Mouse (Mus musculus) embryonic facial prominence, embryonic 15.5 days (tissue): ENCODE measurements at regions not wholly inside any gene's neighbourhood (a gene's known extent, or its start where the extent isn't known, plus 50 kb on each side); places are given as distances from the start of the nearest gene placed in this dataset.

ENCODE experiments used
- ATAC-seq: fragments of 200-750 bp; cut with Nextera tagmentation; 2 replicates; pipeline ENCODE4 v1.8.0; 2017; ENCODE audit warnings: low read depth, moderate TSS enrichment; ENCODE audit not compliant: insufficient number of reproducible peaks, low FRiP score, low TSS enrichment
- H3K27ac ChIP-seq: fragments of 300-500 bp; sonication (generic); replicated peaks from 2 replicates; pipeline ENCODE4 v1.5.1; 2015; ENCODE audit warnings: mild to moderate bottlenecking, inconsistent platforms
- H3K27me3 ChIP-seq: fragments of 300-500 bp; sonication (generic); 2 replicates; pipeline ENCODE4 v1.6.1; 2015; ENCODE audit warnings: inconsistent platforms
- H3K36me3 ChIP-seq: fragments of 300-500 bp; sonication (generic); 2 replicates; pipeline ENCODE4 v1.6.1; 2015; ENCODE audit warnings: mild to moderate bottlenecking, inconsistent platforms
- H3K4me1 ChIP-seq: fragments of 300-500 bp; sonication (generic); 2 replicates; pipeline ENCODE4 v1.6.1; 2015; ENCODE audit warnings: inconsistent platforms
- H3K4me2 ChIP-seq: fragments of 300-500 bp; sonication (generic); replicated peaks from 2 replicates; pipeline ENCODE4 v1.6.1; 2015; ENCODE audit warnings: mild to moderate bottlenecking, inconsistent platforms
- H3K4me3 ChIP-seq: fragments of 300-500 bp; sonication (generic); replicated peaks from 2 replicates; pipeline ENCODE4 v1.5.1; 2015; ENCODE audit warnings: mild to moderate bottlenecking, inconsistent platforms
- H3K9ac ChIP-seq: fragments of 300-500 bp; sonication (generic); 2 replicates; pipeline ENCODE4 v1.6.1; 2015; ENCODE audit warnings: inconsistent platforms
- H3K9me3 ChIP-seq: fragments of 300-500 bp; sonication (generic); replicated peaks from 2 replicates; pipeline ENCODE4 v1.6.1; 2016; ENCODE audit warnings: inconsistent platforms
- WGBS: fragments of 180-500 bp; shearing (Covaris S2); methylation state at CpG from one replicate; pipeline ENCODE4 v1.1.7; 2015; 5-methylcytosine and 5-hydroxymethylcytosine counted together

DNA sequence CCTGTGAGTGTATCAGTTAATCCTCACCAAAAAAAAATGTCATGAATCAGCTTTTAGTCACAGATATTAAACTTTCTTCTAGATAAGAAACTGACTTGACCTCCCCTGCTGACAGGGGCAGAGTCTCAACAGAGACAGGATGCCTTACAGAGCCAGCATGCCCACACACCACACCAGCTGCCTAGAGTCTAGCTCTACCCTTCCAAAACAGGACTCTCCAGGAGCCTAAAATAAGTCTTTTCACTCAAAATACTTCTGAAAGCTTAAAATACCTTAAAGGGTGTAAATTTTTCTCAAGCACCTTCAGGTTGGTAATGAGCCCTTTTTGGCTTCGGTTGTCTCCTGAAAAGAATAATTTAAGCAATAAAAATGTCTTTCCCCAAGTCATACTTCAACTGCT is 373.7 kb upstream of the Rack1 start:
- no peak for ATAC-seq
- Histone ChIP-seq H3K27ac (no peak overlapping the region), H3K36me3 (no peaks in the 10 kb centered on the region), H3K4me3 (no peak overlapping the region), H3K4me2 (no peak overlapping the region), H3K9me3 (no peaks in the 10 kb centered on the region), H3K27me3 (no peaks in the 10 kb centered on the region), H3K9ac (no peak overlapping the region), H3K4me1 (no peaks in the 10 kb centered on the region)
- WGBS, result 71% methylated on average over 1 of the region's 1 CpGs

DNA sequence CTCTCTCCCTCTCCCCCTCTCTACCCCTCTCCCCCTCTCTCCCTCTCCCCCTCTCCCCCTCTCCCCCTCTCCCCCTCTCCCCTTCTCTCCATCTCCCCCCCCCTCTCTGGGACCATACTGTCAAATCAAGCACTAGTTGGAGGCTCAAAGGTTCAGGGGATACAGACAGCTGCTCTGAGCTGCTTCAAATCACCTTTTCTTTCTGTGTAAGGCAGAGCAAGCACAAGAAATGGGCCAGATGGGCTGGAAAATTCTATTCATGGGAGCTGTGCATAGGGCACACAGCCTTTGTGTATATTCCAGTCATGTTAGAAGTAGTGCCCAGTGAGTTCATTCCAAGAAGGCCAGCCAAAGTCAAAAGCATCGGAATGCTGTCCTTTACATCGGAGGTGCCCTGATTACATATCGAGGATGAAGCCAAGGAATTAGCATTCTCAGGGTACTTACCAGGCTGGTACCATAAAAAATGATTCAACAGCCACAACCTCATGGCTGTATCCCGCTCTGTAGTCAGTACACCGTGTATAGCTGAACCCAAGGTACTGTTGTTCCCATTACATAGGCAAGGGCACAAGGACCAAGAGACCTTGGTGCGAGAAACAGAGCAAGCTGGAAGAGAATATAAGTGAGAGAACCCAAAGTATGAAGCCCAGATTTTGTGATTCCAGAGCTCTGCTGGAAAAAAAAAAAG is 381.9 kb upstream of the Rack1 start:
- H3K9ac ChIP-seq, result no peak overlapping the region
- no peak overlapping the region for H3K4me3 ChIP-seq
- no peaks in the 10 kb centered on the region for H3K4me1 ChIP-seq
- no peaks in the 10 kb centered on the region for H3K27me3 ChIP-seq
- no peak overlapping the region for H3K4me2 ChIP-seq
- no peaks in the 10 kb centered on the region for H3K36me3 ChIP-seq
- H3K9me3 ChIP-seq, result no peaks in the 10 kb centered on the region
- no peak overlapping the region for H3K27ac ChIP-seq
- WGBS, result 92% methylated on average over 6 of the region's 6 CpGs
- ATAC-seq, result no peak

DNA sequence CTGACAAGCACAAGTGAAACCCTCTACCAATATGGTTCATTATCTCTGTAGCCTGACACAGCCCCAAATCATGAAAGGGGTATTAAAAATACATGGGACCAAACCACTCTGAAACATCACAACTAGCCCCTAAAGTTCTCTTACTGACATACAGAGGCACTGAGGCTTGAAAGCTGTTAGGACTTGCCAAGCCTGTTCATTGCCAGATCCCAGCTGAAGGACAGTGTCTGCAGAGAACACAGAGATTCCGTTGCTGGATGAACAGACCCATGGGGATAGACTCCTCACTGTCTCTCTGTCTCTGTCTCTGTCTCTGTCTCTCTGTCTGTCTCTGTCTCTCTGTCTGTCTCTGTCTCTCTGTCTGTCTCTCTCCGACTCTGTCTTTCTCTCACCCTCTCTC is 382.5 kb upstream of the Rack1 start:
- 76% methylated on average over 2 of the region's 2 CpGs for WGBS
- Histone ChIP-seq H3K4me2 (no peak overlapping the region), H3K27ac (no peak overlapping the region), H3K9me3 (no peaks in the 10 kb centered on the region), H3K4me3 (no peak overlapping the region), H3K9ac (no peak overlapping the region), H3K4me1 (no peaks in the 10 kb centered on the region), H3K27me3 (no peaks in the 10 kb centered on the region), H3K36me3 (no peaks in the 10 kb centered on the region)
- no peak for ATAC-seq

DNA sequence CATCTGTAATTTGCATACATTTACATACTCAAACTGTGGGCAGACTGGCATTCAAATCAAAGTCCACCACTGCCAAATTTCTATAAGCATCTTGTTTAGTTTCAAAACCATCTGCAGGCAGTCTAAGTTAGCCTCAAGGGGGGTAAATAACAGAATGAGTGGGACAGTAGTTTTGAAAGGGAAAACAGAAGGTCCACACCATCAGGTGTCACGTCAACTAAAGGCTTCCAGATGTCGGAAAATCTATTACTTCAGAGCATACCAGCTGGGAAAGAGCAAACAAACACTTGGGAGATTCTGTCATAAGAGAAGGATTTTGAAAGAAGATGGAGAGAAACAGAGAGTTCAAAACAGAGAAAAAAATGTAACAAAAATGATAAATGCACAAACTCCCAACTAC is 402.1 kb upstream of the Rack1 start:
- no peak overlapping the region for H3K9ac ChIP-seq
- 35% methylated on average over 2 of the region's 2 CpGs for WGBS
- no peak for ATAC-seq

DNA sequence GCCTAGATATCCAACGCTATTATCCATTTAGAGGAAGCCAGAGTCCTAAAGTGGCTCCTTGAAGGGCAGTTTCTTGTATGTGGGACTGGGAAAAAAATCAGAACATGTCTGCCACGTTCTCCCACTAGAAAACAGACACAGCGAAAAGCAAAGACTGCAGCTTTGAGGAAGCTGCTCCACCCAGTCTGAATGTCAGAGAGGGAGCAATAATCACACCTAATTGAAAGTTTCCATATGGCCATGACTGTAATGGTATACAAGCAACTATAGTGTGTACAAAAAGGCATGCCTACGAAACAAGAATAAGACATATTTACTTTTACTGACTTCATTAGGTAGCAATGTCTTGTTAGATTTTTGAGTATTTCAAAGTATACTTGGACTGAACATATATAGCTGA is 392.7 kb upstream of the Sgcd start:
- no peak for ATAC-seq
- no peaks in the 10 kb centered on the region for H3K4me1 ChIP-seq
- no peak overlapping the region for H3K27ac ChIP-seq
- 54% methylated on average over 4 of the region's 4 CpGs for WGBS
- no peak overlapping the region for H3K4me3 ChIP-seq
- no peaks in the 10 kb centered on the region for H3K36me3 ChIP-seq
- H3K4me2 ChIP-seq, result no peak overlapping the region
- no peaks in the 10 kb centered on the region for H3K9me3 ChIP-seq
- H3K27me3 ChIP-seq, result no peaks in the 10 kb centered on the region
- no peak overlapping the region for H3K9ac ChIP-seq

More for the DNA sequence above, 402.1 kb upstream of the Rack1 start:
- H3K36me3 ChIP-seq, result no peaks in the 10 kb centered on the region
- H3K27me3 ChIP-seq, result no peaks in the 10 kb centered on the region
- no peak overlapping the region for H3K27ac ChIP-seq
- no peak overlapping the region for H3K4me2 ChIP-seq
- H3K9me3 ChIP-seq, result no peaks in the 10 kb centered on the region
- no peak overlapping the region for H3K4me3 ChIP-seq
- H3K4me1 ChIP-seq, result no peaks in the 10 kb centered on the region

DNA sequence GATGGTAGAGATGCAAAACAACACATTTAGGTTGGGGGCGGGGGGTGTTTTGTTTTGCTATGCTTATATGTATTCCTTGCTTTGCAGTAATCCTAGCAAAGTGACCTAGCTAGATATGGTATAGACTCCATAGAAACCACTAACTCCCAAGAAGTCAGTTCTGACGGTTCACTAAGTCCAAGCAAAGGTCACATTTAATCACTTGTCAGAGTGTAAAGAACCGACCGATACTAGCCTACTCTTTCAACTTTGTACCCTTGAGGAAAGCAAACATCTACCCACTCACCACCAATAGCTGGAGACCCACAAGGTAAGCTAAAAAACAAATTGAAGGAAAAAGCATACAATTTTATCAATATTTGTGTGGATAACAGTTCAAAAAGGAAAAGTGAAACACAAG is 389.3 kb upstream of the Sgcd start:
- Histone ChIP-seq H3K36me3 (no peaks in the 10 kb centered on the region), H3K4me3 (no peak overlapping the region), H3K4me2 (no peak overlapping the region), H3K27me3 (no peaks in the 10 kb centered on the region), H3K27ac (no peak overlapping the region), H3K4me1 (no peaks in the 10 kb centered on the region), H3K9me3 (no peaks in the 10 kb centered on the region), H3K9ac (no peak overlapping the region)
- no peak for ATAC-seq
- WGBS, result 80% methylated on average over 4 of the region's 4 CpGs

DNA sequence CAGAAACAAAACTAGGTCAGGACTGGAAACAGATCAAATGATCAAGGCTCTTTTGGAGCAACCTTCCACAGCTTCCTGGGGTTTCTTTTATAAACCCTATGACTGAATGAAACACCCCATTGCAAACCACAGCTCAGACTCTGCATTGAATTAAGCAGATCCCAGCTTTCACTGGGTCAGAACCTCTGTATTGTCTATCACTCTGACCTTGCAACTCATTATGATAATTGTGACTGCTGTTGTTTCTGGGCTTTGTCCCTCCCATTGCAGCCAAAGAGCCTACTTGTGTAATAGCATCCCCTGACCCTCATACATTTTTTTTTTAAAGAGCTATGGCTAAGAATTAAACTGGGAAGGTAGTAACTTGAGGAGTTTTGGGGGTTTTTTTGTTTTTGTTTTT is 388.5 kb upstream of the Sgcd start:
- no peaks in the 10 kb centered on the region for H3K27me3 ChIP-seq
- H3K4me2 ChIP-seq, result no peak overlapping the region
- no peak for ATAC-seq
- no peaks in the 10 kb centered on the region for H3K36me3 ChIP-seq
- H3K9ac ChIP-seq, result no peak overlapping the region
- H3K9me3 ChIP-seq, result no peaks in the 10 kb centered on the region
- no peak overlapping the region for H3K27ac ChIP-seq
- H3K4me3 ChIP-seq, result no peak overlapping the region
- no peaks in the 10 kb centered on the region for H3K4me1 ChIP-seq

DNA sequence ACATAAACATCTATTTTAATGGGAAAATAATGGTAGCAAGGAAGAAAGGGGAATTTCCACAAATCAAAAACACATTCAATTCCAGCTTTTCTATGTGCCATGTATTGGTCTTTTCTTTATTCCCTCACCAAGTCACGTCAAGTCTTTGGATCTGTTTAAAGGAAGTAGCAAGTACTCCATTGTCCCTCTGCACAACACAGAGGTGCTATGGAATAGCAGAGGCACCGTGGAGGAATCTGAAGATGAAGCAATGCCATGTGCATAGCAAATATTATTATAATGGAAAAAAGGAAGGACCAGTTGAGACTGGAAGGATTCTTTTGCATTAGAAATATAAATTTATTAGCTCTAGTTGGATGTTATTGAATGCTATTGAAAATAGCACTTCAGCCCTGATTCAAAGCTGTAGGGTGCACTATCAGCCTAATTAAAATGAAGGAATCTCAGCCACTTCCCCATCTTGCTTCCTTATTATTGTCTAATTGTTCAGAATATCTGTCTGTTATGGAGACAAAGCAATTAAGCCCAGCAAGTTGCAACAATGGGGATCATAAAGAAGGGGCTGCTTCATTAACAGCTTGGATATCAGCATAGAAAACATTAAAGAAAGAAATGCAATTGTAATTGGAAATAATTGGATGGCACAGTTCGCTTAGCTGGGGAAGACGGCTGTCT is 362.7 kb upstream of the Sgcd start:
- no peak overlapping the region for H3K9ac ChIP-seq
- H3K36me3 ChIP-seq, result no peaks in the 10 kb centered on the region
- H3K4me2 ChIP-seq, result no peak overlapping the region
- H3K4me1 ChIP-seq, result no peaks in the 10 kb centered on the region
- 66% methylated on average over 4 of the region's 4 CpGs for WGBS
- H3K9me3 ChIP-seq, result no peaks in the 10 kb centered on the region
- no peak for ATAC-seq
- no peaks in the 10 kb centered on the region for H3K27me3 ChIP-seq
- H3K4me3 ChIP-seq, result no peak overlapping the region
- no peak overlapping the region for H3K27ac ChIP-seq

DNA sequence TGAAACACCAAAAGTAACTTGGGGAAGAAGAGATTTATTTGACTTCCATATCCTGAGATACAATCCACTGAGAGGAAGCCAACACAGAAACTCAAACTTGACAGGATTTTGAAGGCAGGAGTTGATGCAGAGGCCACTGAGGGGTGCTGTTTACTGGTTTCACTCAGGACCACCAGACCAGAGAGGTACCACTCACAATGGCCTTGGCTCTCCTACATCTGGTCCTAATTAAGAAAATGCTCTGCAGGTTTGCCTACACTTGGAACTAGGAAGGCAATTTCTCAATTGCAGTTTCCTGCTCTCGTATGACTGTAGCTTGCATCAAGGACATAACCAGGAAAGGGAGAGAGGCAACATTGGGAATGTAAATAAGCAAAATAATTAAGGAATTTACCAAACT is 325.7 kb upstream of the Sgcd start:
- ATAC-seq, result no peak
- no peak overlapping the region for H3K4me3 ChIP-seq
- no peak overlapping the region for H3K4me2 ChIP-seq
- no peaks in the 10 kb centered on the region for H3K36me3 ChIP-seq
- no peaks in the 10 kb centered on the region for H3K27me3 ChIP-seq
- WGBS, result 31% methylated on average over 1 of the region's 1 CpGs
- H3K27ac ChIP-seq, result no peak overlapping the region
- no peaks in the 10 kb centered on the region for H3K4me1 ChIP-seq
- H3K9ac ChIP-seq, result no peak overlapping the region
- no peaks in the 10 kb centered on the region for H3K9me3 ChIP-seq

DNA sequence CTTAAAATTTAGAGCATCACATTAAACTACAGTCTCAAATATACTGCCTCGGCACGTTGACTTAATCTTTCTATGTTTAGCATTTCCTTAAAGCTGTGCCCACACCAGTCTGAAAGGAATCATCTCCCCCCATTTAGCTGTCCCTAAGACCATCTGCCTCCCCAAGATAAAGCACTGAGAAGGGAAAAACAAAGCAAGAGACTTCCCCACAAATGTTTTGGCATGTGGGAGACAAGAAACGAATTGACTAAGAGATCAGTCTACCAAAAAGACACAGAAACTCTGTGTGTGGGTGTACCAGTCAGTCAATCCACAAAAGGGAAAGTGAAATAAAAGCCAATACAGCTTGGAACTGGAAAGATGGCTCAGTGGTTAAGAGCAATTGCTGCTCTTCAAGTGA is 306.6 kb upstream of the Sgcd start:
- Histone ChIP-seq H3K9ac (no peak overlapping the region), H3K36me3 (no peaks in the 10 kb centered on the region), H3K4me2 (no peak overlapping the region), H3K27ac (no peak overlapping the region), H3K27me3 (no peaks in the 10 kb centered on the region), H3K4me3 (no peak overlapping the region), H3K9me3 (no peaks in the 10 kb centered on the region), H3K4me1 (no peaks in the 10 kb centered on the region)
- no peak for ATAC-seq
- 60% methylated on average over 3 of the region's 3 CpGs for WGBS

DNA sequence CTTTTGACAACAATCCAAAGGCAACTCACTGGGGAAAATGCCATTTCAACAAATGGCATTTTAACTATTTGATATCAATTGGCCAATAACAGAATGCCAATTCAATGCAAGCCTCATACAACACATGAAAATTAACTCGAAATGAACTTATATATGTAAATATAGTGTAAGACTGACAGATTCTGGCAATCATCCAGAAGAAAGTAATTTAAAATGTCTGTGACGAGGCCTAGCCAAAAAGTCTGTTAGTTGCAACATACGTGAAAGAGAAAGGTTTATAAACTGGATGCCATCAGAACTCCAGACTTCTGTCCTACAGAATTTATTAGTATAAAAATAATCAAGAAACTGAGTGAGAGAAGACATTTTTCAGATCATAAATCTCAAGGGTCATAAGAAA is 273.7 kb upstream of the Sgcd start:
- no peak for ATAC-seq
- Histone ChIP-seq H3K4me2 (no peak overlapping the region), H3K9me3 (no peaks in the 10 kb centered on the region), H3K27me3 (no peaks in the 10 kb centered on the region), H3K36me3 (no peaks in the 10 kb centered on the region), H3K9ac (no peak overlapping the region), H3K4me3 (no peak overlapping the region), H3K4me1 (no peaks in the 10 kb centered on the region), H3K27ac (no peak overlapping the region)
- WGBS, result 34% methylated on average over 3 of the region's 3 CpGs

DNA sequence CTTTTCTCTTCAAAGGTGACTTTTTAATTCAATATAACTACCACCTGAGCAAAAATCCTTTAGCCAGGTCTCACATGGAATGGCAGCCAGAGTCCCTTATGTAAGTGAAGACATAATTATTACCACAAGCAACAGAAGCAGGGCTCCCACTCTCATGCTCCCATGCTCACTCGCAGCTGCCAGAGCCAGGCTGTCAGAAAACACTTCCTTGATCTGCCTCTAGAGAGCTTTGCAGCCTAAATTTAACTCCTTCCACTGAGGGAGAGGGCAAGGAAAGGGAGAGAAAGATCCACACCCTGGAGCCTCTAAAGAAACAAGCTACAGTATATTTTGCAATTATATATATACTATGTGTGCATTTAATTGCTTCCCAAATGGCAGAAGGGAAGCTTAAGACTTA is 272.3 kb upstream of the Sgcd start:
- Histone ChIP-seq H3K27me3 (no peaks in the 10 kb centered on the region), H3K4me3 (no peak overlapping the region), H3K9ac (no peak overlapping the region), H3K4me1 (no peaks in the 10 kb centered on the region), H3K4me2 (no peak overlapping the region), H3K9me3 (no peaks in the 10 kb centered on the region), H3K36me3 (no peaks in the 10 kb centered on the region), H3K27ac (no peak overlapping the region)
- WGBS, result 14% methylated on average over 1 of the region's 1 CpGs
- ATAC-seq, result no peak
